8 mouse cellular contexts compared by ENCODE assay signal in genomic region chr8:85380824-85381209, GRCm38 (mm10). TPM values are rescaled to one million over a fixed set of nuclear protein-coding genes. Genes with fewer than 3 reads are reported as not detected.
DNase-seq lines count a peak whose midpoint lies in the region; ATAC-seq lines count a peak whose summit lies in the region.

No protein-coding gene starts in this region.

- DNase-seq in adrenal gland, postnatal 36 days = peak; percentile 13 to 26
- peak; percentile 72 to 81 for DNase-seq in lung, adult 18-20 months
- no peak for DNase-seq in cerebellum, adult 9-10 months
- DNase-seq in layer of hippocampus, adult 11-12 months (ENCODE audit: low spot score) = no peak
- DNase-seq in right cerebral cortex, postnatal 14 days = no peak

- H3K9ac ChIP-seq in intestine, embryonic 15.5 days = no peak overlapping the region
- no peak overlapping the region for H3K9ac ChIP-seq in stomach, embryonic 15.5 days

- peaks cover 87% of the 10 kb centered on the region for H3K4me1 ChIP-seq in erythroblast, embryonic 14.5 days (ENCODE audit: control insufficient read depth)
- peaks cover 17% of the 10 kb centered on the region for H3K4me1 ChIP-seq in intestine, embryonic 15.5 days (replicated peaks)
- peaks cover 15% of the 10 kb centered on the region for H3K4me1 ChIP-seq in stomach, embryonic 15.5 days

- H3K4me2 ChIP-seq in intestine, embryonic 15.5 days (replicated peaks) = no peak overlapping the region; the same call in 1 of the 2 replicates
- H3K4me2 ChIP-seq in stomach, embryonic 15.5 days = no peak overlapping the region

- H3K36me3 ChIP-seq in erythroblast, embryonic 14.5 days (ENCODE audit: control insufficient read depth) = peaks cover 34% of the 10 kb centered on the region
- H3K36me3 ChIP-seq in intestine, embryonic 15.5 days = no peaks in the 10 kb centered on the region
- no peaks in the 10 kb centered on the region for H3K36me3 ChIP-seq in stomach, embryonic 15.5 days

- peak; percentile 78 for ATAC-seq in intestine, embryonic 15.5 days
- ATAC-seq in stomach, embryonic 15.5 days (ENCODE audit: insufficient read depth, low FRiP score, low read depth) = peak; percentile 89

- no peaks in the 10 kb centered on the region for H3K27me3 ChIP-seq in erythroblast, embryonic 14.5 days (ENCODE audit: control insufficient read depth)
- no peaks in the 10 kb centered on the region for H3K27me3 ChIP-seq in intestine, embryonic 15.5 days (replicated peaks)
- no peaks in the 10 kb centered on the region for H3K27me3 ChIP-seq in stomach, embryonic 15.5 days (replicated peaks)

- 25% methylated on average over 8 of the region's 8 CpGs for WGBS in intestine, embryonic 15.5 days
- 39% methylated on average over 8 of the region's 8 CpGs for WGBS in stomach, embryonic 15.5 days

- H3K9me3 ChIP-seq in erythroblast, embryonic 14.5 days (ENCODE audit: control insufficient read depth, low read length) = no peaks in the 10 kb centered on the region
- H3K9me3 ChIP-seq in intestine, embryonic 15.5 days = no peaks in the 10 kb centered on the region
- no peaks in the 10 kb centered on the region for H3K9me3 ChIP-seq in stomach, embryonic 15.5 days

- peak overlapping the region; percentile 37 for H3K27ac ChIP-seq in intestine, embryonic 15.5 days
- H3K27ac ChIP-seq in stomach, embryonic 15.5 days = no peak overlapping the region

- H3K4me3 ChIP-seq in erythroblast, embryonic 14.5 days (replicated peaks) = peak overlapping the region; percentile 75
- H3K4me3 ChIP-seq in intestine, embryonic 15.5 days (replicated peaks) = no peak overlapping the region
- no peak overlapping the region for H3K4me3 ChIP-seq in stomach, embryonic 15.5 days (replicated peaks)

RNA-seq across cellular contexts. Expression of gene Mylk3, which starts 5.3 kb away (rescaled TPM):
- under 1 TPM; 0.13 to 0.53 TPM for total RNA-seq in adrenal gland, postnatal 36 days (2021)
- polyA plus RNA-seq in erythroblast, embryonic 14.5 days (2012) = 8.6 and 10.8 TPM in 2 replicates
- 11.0 and 11.2 TPM in 2 replicates for polyA plus RNA-seq in intestine, embryonic 15.5 days (2015; fragmentation: Nextera tagmentation; extraction: Ambion mirVana)
- 5.6 and 7.2 TPM in 2 replicates for polyA plus RNA-seq in stomach, embryonic 15.5 days (2015; fragmentation: Nextera tagmentation; extraction: Ambion mirVana)

RNA-seq across cellular contexts. Expression of gene 4921524J17Rik, which starts 51.8 kb away (rescaled TPM):
- total RNA-seq in adrenal gland, postnatal 36 days (2021) = 10 to 100 TPM; 20.0 to 37.1 TPM
- polyA plus RNA-seq in erythroblast, embryonic 14.5 days (2012) = 2.1 and 2.7 TPM in 2 replicates
- 36.5 and 39.0 TPM in 2 replicates for polyA plus RNA-seq in intestine, embryonic 15.5 days (2015; fragmentation: Nextera tagmentation; extraction: Ambion mirVana)
- 37.7 and 38.3 TPM in 2 replicates for polyA plus RNA-seq in stomach, embryonic 15.5 days (2015; fragmentation: Nextera tagmentation; extraction: Ambion mirVana)

Comparison
In these comparisons a context has a peak if more than half of its experiments do, and no peak if none do; other contexts are left out.
1. DNase-seq: peak in adrenal gland, postnatal 36 days (2 of 2) and lung, adult 18-20 months (2 of 2); none in cerebellum, adult 9-10 months (single experiment), layer of hippocampus, adult 11-12 months (single experiment) and right cerebral cortex, postnatal 14 days (single experiment).
2. RNA of gene 4921524J17Rik, which starts 51.8 kb away (polyA plus RNA-seq): 36.5 to 39.0 TPM in intestine, embryonic 15.5 days and 37.7 to 38.3 TPM in stomach, embryonic 15.5 days; 2.1 to 2.7 TPM in erythroblast, embryonic 14.5 days; every median in the first group is over 10 times any median in the second.